Mouse (Mus musculus) left cerebral cortex, postnatal 25 days (tissue): ENCODE data around the gene Col5a1. TPM values are rescaled to one million over a fixed set of nuclear protein-coding genes. Genes with fewer than 3 reads are reported as not detected.

Source experiments
- DNase-seq, 2 experiments: peaks; one replicate each; pipeline ENCODE4 v3.0.0; 2022; ENCODE audit warnings: low spot score in 2 of 2, mixed read lengths in 1 of 2
- intact Hi-C: fragments of 180-260 bp; cut with DNase I; formaldehyde crosslinking; loops from one replicate; pipeline ENCODE4 v1.15.1; 2025
- total RNA-seq, 2 experiments: library from RNA; stranded (reverse); gene quantifications; 2 replicates each; pipeline ENCODE4 v1.2.3; 2021

The Col5a1 gene
- total RNA-seq, 2 experiments from 2014 or later = 6.9 to 7.0 TPM

- DNase-seq = no peak
- intact Hi-C loops = no loop called here
Measured at GRCm38 (mm10) chr2:28001206-28001605, 115.0 kb downstream of the Col5a1 start.

GRCm38 (mm10) chr2:28005187-28005586, 119.0 kb downstream of the Col5a1 start:
- intact Hi-C loops = no loop called here
- DNase-seq = no peak

GRCm38 (mm10) chr2:28008261-28008660, 122.0 kb downstream of the Col5a1 start:
- DNase-seq = no peak
- intact Hi-C loops = no loop called here

DNA sequence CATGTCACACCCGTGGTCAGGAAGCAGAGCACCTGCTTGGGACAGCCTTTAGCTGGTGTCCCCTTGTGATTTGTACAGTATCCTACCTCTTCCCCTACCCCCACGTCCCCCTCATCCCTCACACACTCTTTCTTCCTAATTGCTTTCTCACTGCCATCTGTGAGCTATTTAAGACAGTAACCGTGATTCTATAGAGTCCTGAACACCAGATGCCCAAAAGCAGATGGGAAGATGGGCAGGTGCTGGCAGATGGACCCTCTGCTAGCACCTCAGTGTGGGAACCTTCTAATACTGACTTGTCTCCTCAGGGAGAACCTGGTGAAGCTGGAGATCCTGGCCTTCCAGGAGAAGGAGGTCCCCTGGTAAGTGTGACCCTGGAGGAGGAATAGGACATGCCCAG, 126.1 kb downstream of the Col5a1 start:
- DNase-seq = peak in 1 of 2 experiments; percentile 23
- intact Hi-C loops = no loop called here

- intact Hi-C loops = no loop called here
Measured at GRCm38 (mm10) chr2:28014778-28015177, 128.6 kb downstream of the Col5a1 start.

GRCm38 (mm10) chr2:28024416-28024815, 138.2 kb downstream of the Col5a1 start:
- intact Hi-C loops = no loop called here

More at GRCm38 (mm10) chr2:28014778-28015177, 128.6 kb downstream of the Col5a1 start:
- DNase-seq = no peak

DNA sequence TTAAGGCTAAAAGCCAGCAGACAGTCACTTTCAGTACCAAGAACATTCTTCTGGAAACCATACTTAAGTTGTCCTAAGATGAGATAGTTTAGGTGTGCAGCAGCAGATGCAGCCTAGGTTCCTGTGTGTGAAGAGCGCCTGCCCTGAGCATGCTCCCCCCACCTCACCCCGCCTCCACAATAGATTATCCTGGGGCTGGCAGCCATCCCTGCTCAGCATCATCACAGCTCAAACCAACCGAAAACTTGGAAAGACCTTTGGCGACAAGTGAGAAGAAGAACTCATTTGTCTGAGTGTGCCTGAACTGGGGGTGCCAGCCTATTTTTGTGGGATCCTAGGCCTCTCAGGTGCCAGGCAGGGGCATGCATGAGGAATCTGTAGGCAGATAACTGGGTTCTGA, 139.6 kb downstream of the Col5a1 start:
- intact Hi-C loops = no loop called here
- DNase-seq = no peak

More at GRCm38 (mm10) chr2:28024416-28024815, 138.2 kb downstream of the Col5a1 start:
- no peak for DNase-seq

DNA sequence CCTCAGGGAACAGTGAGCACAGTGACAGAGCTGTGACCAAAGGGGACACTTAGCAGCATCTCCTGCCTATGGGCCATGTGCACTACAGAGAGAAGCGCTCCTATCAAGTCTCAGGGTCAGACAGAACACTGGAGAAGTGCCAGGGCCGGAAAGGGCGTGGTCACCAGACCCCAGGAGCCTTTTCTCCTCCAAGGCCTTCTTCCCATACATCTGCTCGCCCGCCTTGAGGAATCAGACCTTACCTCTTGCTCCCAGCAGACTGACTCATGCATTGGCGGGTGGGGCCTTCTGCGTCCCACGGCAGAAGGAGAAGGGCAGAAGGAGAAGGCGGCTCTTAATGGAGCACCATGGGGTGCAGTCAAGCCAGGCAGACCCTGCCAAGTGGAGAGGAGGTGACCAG, 145.6 kb downstream of the Col5a1 start:
- no peak for DNase-seq
- intact Hi-C loops = no loop called here

DNA sequence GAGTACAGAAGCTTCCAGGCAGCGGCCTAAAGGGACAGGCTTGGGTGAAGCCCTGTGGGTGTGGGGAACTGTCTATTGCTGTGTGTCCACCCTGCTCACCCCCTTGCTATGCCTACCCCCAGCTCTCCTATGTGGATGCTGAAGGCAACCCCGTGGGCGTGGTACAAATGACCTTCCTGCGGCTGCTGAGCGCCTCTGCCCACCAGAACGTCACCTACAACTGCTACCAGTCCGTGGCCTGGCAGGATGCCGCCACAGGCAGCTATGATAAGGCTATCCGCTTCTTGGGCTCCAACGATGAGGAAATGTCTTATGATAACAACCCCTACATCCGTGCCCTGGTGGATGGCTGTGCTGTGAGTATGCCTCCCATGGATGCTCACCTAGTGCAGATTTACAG, 146.2 kb downstream of the Col5a1 start:
- DNase-seq = no peak
- intact Hi-C loops = no loop called here

DNA sequence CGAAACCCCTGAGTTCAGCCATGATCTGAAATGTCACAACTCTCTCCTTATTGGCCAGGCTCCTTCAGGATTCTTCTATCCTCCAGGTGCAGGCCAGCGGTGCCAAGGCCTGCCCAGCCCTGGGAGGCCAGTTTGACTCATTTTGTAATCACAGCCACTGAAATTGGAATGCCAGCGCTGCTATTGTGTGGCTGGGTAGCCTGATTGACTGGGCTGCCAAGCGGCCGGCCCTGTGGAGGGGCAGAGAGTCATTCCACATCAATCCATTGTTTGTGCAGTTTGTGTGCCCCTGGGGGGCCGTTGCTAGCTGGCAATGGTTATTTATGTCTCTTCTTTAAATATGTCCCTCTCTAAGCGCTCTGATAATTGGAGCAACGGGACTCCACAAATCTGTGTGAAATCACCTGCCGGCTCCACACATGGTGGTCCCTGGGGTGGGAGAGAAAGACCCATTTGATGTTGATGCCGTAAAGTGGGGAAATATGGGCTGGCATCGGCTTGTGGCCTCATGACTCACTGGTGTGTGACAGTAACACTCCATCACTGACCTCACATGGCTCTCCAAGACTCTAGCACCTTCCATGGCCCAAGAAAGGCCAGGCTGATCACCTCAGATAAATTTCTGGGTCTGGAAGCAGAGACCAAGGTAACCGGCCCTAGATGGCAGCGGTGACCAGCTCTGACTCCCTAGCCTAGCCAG, 147.9 kb downstream of the Col5a1 start:
- DNase-seq = no peak
- intact Hi-C loops = no loop called here

DNA sequence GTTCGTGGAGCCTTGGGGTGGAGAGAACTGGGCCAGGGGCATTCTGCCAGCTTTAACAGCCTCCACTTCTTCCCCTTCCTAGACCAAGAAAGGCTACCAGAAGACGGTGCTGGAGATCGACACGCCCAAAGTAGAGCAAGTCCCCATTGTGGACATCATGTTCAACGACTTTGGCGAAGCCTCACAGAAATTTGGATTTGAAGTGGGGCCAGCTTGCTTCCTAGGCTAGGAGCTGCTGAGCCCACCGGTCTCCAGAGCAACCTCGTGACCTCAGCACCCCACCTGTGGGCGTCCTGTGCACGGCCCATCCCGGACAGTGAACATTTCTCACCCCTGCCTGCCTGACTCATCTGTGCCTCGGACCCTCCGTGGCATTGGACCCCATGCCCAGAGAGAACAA, 150.6 kb downstream of the Col5a1 start:
- no peak for DNase-seq
- intact Hi-C loops = no loop called here

GRCm38 (mm10) chr2:28037505-28038390, 151.5 kb downstream of the Col5a1 start:
- no peak for DNase-seq
- intact Hi-C loops = no loop called here

DNA sequence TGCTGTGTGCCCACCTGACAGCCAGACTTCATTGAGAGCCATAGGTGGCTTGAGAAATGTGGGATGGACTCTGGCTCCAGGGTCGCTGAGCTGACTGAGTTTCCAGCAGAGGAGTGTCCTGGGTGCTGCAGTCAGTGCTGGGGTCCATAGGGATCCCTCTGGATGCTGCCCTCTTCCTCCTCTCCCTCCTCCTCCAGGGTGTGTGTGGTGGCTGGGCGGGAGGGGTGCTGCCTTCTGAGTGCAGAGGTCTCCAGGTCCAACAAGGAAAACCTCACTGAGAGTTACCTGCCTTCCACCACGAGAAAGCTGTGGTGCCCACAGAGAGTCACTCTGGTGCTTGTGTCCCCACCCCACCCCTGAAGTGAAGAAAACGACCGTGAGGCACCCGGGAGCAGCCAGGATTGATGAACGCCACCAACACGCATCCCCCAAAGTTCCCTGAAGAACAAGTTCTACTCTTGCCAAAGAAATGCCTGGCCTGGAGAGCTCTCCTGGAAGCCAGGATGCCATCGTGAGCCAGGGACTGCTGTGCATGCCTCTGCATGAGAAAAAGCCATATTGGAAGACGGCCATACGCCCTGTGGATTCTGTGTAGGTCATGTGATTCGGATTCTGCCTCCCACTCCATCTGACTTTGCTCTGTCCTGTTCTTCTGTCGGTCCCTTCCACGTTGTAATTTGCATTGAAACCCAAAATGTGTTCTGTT, 152.3 kb downstream of the Col5a1 start:
- peak; percentile 35 to 74 for DNase-seq
- intact Hi-C loops = no loop called here

DNA sequence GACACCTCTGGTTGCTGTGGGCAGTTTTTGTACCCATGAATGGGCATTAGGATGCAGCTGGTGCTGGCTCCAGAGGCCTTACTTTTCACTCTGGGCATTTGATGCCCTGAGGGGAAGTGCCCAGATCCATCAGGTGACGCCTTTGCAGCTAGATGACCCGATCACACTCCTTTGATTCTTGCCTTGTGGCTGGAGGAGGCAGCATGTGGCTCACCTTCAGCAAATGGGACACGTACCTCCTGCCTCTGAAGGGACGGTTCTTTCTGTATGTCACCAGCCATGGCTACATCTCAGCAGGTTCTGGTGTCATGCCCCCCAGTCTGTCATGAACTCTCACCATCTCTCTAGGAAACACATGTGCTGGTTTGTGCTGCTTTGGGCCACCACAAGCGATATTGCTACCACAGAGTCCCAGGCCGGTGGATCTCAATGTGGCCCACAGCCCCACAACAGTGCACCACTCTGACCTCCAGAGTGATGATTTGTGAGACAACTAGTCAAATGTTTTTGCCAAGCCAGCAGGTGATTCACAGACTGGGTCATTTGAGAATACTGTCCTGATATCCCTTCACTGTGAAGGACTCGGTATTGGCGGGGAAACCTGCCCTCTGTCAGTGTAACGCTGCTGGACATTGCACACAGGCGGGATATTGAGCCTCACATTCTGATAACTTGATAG, 153.6 kb downstream of the Col5a1 start:
- DNase-seq = no peak
- intact Hi-C loops = no loop called here

DNA sequence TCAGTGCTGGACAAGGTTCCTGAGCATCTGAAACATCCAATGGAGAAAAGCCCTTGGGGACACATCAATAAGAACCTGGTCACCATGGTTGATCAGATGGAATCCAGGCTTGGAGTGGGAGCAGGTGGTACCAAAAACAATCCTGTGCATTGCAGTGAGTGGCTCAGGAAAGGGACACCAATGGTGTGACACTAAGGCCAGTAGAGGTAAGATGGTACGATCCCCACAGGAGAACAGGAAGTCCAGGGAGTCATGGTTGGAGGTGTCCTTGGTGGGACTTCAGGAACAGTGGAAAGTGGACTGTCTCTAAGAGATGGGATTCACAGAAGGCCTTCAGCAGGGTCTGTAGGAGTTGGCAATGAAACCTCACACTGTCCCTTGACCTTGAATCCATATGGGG, 154.2 kb downstream of the Col5a1 start:
- no peak for DNase-seq
- intact Hi-C loops = no loop called here

GRCm38 (mm10) chr2:28044920-28045598, 158.8 kb downstream of the Col5a1 start:
- intact Hi-C loops = no loop called here
- DNase-seq = no peak

GRCm38 (mm10) chr2:28046311-28046710, 160.1 kb downstream of the Col5a1 start:
- no peak for DNase-seq
- intact Hi-C loops = no loop called here

DNA sequence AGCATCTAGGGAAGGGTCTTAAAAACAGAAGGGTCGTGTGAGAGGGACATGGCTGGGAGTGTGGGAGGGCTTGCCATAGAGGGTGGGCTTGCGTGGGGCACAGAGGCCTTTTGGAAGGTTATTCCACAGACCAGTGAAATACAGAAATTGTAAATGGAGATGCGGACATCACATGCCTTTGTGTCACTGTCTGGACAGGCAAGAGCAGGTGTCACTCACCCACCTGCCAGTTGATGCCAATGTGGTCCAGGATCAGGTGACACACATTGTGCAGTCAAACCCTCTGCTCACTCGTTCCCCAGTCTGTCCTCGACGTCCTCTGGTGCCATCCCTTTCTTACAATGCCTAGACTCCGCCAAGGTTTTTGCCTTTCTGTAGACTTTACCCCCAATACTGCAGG, 160.9 kb downstream of the Col5a1 start:
- no peak for DNase-seq
- intact Hi-C loops = no loop called here

DNA sequence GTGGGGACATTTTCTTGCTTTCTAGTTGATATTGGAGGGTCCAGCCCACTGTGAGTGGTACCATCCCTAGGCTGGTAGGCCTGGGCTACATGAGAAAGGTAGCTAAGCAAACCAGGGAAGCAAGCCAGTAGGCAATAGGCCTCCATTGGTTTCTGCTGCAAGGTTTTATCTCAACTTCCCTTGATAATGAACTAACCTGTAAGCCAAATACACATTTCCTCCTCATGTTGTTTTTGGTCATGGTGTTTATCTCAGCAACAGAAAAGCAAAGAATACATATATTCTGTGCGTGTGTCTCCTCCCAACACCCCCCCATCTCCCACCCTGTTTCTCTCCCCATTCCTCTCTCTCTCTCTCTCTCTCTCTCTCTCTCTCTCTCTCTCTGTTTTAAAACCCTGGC, 173.7 kb downstream of the Col5a1 start:
- no peak for DNase-seq
- intact Hi-C loops = loop anchor here (10.0 kb wide), 1 partner anchor 245 kb away; no protein-coding TSS in a partner anchor
